Mouse (Mus musculus) olfactory bulb, adult 2 months (tissue): ENCODE measurements around the gene Slc17a4. TPM values are rescaled to one million over a fixed set of nuclear protein-coding genes. Genes with fewer than 3 reads are reported as not detected.

Experiments
- H3K27ac ChIP-seq: fragments of 200-500 bp; 2 replicates; pipeline ENCODE4 v1.5.1; 2012; ENCODE audit warnings: low read depth, low read length; ENCODE audit not compliant: insufficient read depth
- H3K4me1 ChIP-seq: fragments of 200-500 bp; 2 replicates; pipeline ENCODE4 v1.6.1; 2012; ENCODE audit warnings: low read length; ENCODE audit not compliant: control insufficient read depth, insufficient read depth
- H3K4me3 ChIP-seq: fragments of 200-500 bp; 2 replicates; pipeline ENCODE4 v1.5.1; 2012; ENCODE audit warnings: mild to moderate bottlenecking, low read depth, low read length, moderate library complexity; ENCODE audit not compliant: insufficient read depth
- CTCF ChIP-seq: fragments of 200-500 bp; IDR thresholded peaks from 2 replicates; pipeline ENCODE4 v1.5.1; 2012; ENCODE audit warnings: low read depth, mild to moderate bottlenecking, low read length, moderate library complexity; ENCODE audit not compliant: insufficient read depth
- POLR2A ChIP-seq: fragments of 200-500 bp; IDR thresholded peaks from 2 replicates; pipeline ENCODE4 v1.6.1; 2012; ENCODE audit warnings: mild to moderate bottlenecking, low read depth, low read length, moderate library complexity; ENCODE audit not compliant: insufficient read depth
- WGBS: fragments of 180-500 bp; shearing (Covaris S2); methylation state at CpG from one replicate; pipeline ENCODE4 v1.1.7; 2018; 5-methylcytosine and 5-hydroxymethylcytosine counted together
- polyA plus RNA-seq: library from polyadenylated mRNA; stranded (reverse); fragments of >200 nt; gene quantifications from 2 replicates; pipeline ENCODE4 v1.2.4, GENCODE M21; 2012; ENCODE audit warnings: low replicate concordance; ENCODE audit not compliant: missing spikeins, insufficient read depth, insufficient read length

Gene Slc17a4
- polyA plus RNA-seq, 1 experiment: not detected

- Histone ChIP-seq H3K4me3 (no peak overlapping the region), H3K4me1 (no peaks in the 10 kb centered on the region; the same call in 1 of the 2 replicates), H3K27ac (no peak overlapping the region)
- 83% methylated on average over 5 of the region's 5 CpGs for WGBS
- TF ChIP-seq POLR2A (no peak), CTCF (no peak)
Measured at GRCm38 (mm10) chr13:23910121-23910520, 4.7 kb downstream of the Slc17a4 start.

GRCm38 (mm10) chr13:23906906-23907305 is 7.9 kb downstream of the Slc17a4 start:
- WGBS: 95% methylated on average over 5 of the region's 5 CpGs
- no peaks in the 10 kb centered on the region for H3K4me1 ChIP-seq
- no peak overlapping the region for H3K4me3 ChIP-seq
- H3K27ac ChIP-seq: no peak overlapping the region
- TF ChIP-seq POLR2A (no peak), CTCF (no peak)

DNA sequence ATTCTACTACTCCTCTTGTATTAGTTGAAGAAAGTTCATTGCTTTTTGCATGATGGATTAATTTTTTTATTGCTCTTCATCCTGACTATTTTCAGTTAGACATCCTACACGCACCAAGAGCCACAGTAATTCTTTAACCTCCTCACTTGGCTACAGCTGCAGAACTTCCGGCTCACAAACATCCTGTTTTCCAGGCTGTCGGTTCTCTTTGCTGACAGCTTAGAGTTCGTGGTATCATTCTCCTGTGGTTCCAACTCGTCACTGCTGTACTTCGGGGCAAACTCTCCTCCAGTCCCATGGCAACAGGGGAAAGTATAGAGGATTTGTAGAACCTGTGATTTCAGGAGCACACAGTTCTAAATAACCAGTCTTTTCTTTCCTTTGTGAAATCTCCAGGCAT is 16.6 kb downstream of the Slc17a4 start:
- H3K4me1 ChIP-seq: no peaks in the 10 kb centered on the region
- TF ChIP-seq POLR2A (no peak), CTCF (no peak)
- H3K27ac ChIP-seq: no peak overlapping the region
- 38% methylated on average over 6 of the region's 6 CpGs for WGBS
- no peak overlapping the region for H3K4me3 ChIP-seq

- no peak overlapping the region for H3K4me3 ChIP-seq
- WGBS: 58% methylated on average over 4 of the region's 4 CpGs
- H3K27ac ChIP-seq: no peak overlapping the region
- no peak for TF ChIP-seq POLR2A
- TF ChIP-seq CTCF: no peak
- H3K4me1 ChIP-seq: no peaks in the 10 kb centered on the region
Measured at GRCm38 (mm10) chr13:23893269-23893593, 21.6 kb downstream of the Slc17a4 start.

DNA sequence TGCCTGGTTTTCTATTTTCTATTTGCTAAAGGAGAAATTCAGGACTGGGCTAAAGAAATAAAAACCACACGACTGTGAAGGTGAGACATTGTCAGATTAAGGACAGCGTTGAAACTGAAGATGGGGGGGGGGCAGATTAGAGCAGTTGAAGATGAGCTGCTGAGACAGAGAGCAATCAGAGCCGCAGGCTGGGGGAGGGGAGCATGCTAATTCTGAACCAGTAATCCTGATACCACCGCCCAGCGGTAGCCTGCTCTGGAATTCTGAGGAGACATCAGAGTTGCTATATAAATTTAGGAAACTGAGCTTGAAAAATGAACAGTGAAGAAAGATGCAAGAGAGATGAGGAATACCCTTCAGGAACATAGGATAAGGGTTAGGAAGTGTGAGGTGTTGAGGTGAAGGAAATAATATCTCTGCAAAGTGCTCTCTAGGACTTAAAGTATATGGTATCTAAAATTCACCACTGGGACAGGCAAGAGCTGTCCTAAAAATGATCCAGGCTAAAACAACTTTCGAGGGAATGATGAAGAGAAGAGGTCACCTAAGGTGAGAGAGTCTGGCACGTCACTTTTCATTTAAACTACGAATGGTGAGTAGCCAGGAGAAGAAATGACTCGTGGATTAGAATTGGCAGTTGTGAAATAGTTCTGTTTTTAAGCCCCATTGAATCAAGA is 22.1 kb downstream of the Slc17a4 start:
- H3K4me3 ChIP-seq: no peak overlapping the region
- 47% methylated on average over 9 of the region's 9 CpGs for WGBS
- TF ChIP-seq CTCF (no peak), POLR2A (no peak)
- no peak overlapping the region for H3K27ac ChIP-seq
- H3K4me1 ChIP-seq: no peaks in the 10 kb centered on the region

GRCm38 (mm10) chr13:23889011-23889605 is 25.7 kb downstream of the Slc17a4 start:
- 78% methylated on average over 6 of the region's 6 CpGs for WGBS
- TF ChIP-seq CTCF (no peak), POLR2A (no peak)
- no peaks in the 10 kb centered on the region for H3K4me1 ChIP-seq
- no peak overlapping the region for H3K27ac ChIP-seq
- H3K4me3 ChIP-seq: no peak overlapping the region

DNA sequence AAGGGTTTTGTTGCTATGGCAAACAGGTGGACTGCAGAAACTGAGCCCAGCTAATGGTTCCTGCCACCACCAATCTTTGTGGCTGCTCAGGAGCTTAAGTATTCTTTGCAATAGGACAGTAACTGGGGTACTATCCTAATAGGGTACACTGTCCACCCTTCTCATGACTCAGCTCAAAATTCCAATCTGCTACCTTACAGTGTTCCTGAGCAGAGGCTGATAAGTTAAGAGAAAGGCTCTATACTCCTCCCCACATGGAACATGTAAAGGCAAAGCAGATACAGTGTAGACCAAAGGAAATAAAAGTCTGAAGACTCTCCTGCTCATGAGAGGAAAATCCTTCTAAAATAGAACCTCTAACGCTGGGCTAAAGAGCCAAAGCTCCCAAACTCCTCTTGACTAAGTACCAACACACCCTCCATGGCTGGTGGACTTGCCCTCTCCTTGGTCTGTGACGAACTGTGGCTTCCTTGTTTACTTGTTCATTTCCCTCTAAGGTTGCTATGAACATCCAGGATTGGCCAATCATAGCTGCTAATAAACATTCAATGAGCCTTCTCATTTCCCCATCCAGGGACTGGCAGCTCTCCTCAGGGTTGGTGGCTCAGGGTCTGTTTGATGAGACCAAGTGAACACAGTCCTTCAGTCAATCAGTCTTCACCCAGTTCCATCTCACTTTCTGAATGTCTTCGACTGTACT is 27.6 kb downstream of the Slc17a4 start:
- 90% methylated on average over 3 of the region's 3 CpGs for WGBS
- TF ChIP-seq POLR2A (no peak), CTCF (no peak)
- no peak overlapping the region for H3K27ac ChIP-seq

DNA sequence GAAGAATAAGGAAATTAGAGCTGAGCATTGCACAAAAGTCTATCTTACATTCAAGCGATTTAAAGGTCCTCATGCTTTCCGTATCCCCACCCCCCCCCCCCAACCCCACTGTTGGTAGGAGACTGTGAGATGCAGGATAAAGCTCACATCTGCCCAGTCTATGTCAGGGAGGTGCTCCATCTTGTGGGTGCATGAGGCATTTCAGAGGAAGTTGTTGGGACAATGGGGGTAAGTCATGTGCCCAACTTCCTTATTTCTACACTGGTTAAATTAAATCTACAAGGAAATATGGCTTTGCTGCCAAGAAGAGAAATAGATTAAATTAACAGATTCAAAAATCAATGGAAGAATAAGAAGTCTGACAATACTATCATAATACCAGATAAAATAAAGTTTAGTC is 29.3 kb downstream of the Slc17a4 start:
- 26% methylated on average over 2 of the region's 2 CpGs for WGBS
- Histone ChIP-seq H3K4me1 (no peaks in the 10 kb centered on the region), H3K4me3 (no peak overlapping the region), H3K27ac (no peak overlapping the region)
- TF ChIP-seq CTCF (no peak), POLR2A (no peak)

More for the DNA sequence above, 27.6 kb downstream of the Slc17a4 start:
- H3K4me3 ChIP-seq: no peak overlapping the region
- no peaks in the 10 kb centered on the region for H3K4me1 ChIP-seq

- 80% methylated on average over 5 of the region's 5 CpGs for WGBS
- Histone ChIP-seq H3K27ac (no peak overlapping the region), H3K4me1 (no peaks in the 10 kb centered on the region), H3K4me3 (no peak overlapping the region)
- no peak for TF ChIP-seq POLR2A
- no peak for TF ChIP-seq CTCF
Measured at GRCm38 (mm10) chr13:23879636-23880035, 35.2 kb downstream of the Slc17a4 start.
